Mouse (Mus musculus) mesoderm, embryonic 11.5 days (tissue): ENCODE results near the gene Boc.

Experiments used
- DNase-seq: peaks from one replicate; pipeline ENCODE4 v3.0.0-alpha.2; 2012; ENCODE audit warnings: low read depth, low spot score

Boc gene

DNA sequence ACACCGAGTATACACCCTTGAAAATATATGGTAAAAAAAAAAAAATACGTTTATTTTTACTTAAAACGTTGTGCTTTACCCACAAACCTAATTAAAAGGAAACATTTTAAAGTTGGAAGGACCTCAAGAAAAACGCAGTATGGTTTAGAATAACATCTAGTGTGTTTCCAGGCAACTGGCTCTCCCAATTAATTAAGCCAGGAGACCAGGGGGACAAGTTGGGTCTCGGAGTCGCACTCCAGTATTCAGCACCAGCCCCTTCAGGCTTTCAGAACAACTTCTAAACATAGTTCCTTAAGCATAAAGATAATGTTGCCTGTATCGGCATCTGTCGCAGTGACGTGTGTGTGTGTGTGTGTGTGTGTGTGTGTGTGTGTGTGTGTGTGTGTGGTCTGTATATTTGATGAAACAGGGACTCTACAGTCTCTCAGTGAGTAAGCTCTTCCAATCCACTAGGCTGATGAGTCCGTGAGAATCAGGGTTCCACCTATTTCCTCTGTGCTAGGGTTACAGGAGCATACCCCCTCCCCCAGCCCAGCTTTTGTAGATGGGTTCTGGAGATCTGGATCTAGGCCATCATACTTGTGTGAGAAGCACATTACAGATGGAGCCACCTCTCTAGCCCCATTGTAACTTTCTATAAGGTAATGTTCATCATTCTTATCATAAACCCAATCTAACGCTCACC lies 31.3 kb downstream of the Boc start:
- no peak for DNase-seq

DNA sequence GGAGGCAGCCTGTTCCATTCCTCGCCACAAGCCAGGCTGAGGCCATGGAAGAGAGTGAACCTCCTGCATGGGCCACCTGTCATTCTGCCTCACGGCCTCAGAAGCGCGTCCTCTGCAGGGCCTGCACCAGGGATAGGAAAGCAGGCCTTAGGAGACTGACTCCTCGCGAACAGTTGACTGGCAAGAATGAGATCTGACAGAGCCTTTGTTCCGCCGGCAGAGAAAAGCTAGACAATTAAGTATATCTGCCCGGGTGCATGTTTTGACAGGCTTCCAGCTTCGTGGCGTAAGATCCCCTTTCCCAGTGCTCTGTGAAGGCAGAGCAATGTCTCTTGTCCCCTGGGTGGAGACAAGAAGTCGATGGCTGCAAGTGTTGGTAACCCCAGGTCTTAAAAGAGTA lies 32.0 kb downstream of the Boc start:
- no peak for DNase-seq

DNA sequence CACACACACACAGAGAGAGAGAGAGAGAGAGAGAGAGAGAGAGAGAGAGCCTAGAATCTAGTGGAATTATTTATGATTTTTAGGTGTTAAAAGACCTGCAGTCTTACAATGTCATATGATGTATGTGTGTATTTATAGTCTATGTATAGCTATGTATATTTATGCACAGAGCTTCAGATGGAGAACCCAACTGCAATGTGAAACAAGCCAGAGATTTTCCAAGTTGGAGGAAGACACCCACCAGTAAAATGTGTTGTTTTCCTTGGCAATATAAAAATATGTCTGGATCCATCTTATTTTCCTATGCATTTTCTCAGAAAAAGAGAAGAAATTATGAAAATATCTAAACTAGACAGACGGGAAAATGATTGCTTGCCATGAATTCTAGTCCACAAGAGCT lies 32.7 kb downstream of the Boc start:
- DNase-seq: no peak

DNA sequence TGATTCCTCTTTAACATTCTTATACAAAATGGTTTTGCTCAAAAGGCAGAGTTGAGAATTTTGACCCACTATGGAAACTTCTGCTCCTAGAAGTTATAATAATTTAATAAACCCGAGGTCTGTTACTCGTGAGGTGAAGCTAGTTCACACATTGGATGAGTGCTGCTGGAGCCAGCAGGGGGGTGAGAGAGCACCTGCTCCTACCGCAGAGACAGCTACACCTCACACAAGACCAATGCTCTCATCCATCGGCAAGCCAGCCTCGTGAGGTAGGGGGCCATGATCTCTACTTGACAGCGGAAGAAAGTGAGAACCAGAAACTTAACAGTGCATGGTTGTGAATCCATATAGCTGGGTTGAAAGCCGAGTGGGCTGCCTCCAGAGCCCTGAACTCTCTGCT lies 35.1 kb downstream of the Boc start:
- DNase-seq: no peak

DNA sequence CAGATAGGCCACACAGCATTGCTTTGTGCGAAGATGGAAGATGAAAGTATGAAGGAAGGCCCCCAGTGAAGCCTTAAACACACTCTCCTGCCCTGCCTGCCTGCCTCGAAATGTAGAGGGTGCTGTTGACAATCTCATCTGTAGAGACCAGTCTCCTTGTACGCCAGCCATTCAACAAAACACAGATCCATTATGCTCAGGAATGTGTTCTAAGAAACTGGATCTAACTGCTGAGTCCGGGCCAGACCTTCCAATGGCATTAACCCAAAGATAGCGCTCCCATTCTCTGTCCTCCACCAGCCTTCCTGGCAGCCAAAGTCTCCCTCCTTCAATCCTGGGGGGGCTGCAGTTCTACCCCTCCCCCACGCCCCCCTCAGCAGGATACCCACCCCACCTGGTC lies 42.2 kb downstream of the Boc start:
- DNase-seq: no peak

DNA sequence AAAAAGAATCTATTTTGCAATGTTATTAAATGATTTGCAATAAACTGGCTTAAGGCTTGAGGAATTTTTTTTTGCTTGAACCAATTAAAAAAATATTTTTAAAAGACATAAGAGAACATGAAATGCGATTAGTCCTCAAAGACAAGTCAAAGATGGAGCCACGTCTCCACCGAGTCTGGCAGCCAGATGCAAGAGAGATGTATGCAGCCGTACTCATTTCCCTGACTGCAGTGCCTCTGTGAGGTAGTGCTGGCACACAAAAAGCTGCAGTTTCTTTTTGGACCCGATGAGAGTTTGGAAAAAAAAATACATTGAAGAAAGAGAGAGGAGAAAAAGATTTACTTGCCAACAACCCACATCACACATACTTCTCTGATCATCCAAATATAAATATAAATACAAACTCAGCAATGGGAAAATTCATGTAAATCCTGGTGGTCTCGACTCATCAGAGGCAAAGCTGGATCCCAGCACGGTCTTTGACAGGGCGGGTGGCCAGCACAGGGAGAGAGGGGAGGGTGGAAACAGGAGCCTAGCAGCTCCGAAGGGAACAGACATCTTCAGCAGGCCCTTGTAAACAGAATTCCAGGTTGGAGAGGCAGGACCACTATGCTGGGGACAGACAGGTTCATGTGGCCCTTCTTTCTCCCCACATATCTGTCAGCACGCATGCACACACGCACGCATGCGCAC lies 48.0 kb downstream of the Boc start:
- no peak for DNase-seq

DNA sequence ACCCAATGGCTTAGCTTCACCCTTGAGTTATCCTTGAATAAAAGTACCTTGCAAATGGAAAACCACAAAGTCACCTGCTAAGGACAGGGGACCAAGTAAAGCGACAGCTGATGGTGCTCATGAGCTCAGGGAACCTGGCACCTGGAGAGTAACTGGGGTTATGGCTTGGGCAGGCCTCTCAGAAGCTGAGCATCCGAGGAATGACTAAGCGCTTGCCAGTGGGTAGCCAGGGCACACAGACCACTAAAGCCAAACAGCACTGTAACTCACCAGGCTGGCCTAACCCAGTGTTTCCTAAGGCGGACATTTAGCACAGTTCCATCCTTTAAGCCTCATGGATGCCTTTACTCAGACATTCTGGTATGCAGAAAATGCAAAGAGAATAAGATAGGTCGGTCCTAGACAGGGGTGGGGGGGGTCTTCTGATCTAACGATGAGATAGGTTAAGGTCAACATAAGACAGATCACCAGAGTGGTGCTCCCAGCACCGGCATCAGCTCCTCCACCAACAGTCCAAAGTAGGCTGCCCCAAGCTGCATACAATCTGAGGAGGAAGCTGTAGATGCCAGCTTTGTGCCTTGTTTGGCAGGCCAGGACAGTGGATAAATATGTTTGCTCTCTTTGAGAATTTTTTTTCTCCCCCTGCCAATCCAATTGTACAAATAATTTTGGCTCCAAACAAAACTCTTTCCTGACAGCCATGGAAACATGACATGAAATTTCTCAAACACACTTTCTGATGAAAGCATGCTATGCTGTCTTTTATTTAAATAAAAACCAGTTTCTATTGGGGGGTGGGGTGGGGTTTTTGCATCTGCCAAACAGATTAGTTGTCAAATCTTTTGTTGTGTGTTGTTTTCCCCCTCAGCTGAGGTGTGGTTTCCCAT lies 49.0 kb downstream of the Boc start:
- DNase-seq: no peak

DNA sequence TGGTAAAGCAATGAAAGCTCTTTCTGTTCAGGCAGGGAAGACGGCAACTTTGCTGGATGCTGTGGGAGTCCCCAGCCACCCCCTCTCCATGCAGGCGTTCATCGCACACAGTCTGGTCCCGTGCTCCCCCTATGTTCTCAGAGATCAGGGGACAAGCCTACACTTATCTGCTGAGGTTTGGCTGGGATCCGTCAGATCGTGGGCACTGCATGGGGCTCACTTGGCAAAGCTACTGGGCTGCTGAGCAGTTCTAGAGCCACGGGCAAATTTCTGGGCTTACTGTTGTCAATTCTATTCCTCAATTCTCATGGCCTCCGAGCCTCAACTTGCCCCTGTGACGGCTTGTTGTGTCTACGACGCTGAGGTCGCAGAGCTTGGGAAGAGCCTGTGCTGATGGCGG lies 49.9 kb downstream of the Boc start:
- DNase-seq: no peak

DNA sequence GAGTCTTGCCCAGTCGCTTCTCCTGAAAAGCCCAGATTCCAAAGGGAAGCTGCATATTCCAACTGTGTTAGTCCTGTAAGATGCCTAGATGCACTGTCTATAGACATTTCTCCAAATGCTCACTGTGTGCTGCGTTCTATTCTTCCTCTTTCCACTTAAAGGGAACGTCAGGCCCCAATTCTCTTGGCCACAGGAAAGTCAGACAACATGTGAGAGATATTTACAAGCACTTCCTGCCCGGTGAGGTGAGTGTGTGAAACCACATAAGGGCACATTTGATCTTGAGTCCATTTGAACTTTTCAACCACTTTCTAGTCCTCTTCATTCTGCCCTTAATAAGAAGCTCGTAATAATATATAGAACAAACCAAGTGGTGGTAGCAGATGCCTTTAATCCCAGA lies 50.7 kb downstream of the Boc start:
- no peak for DNase-seq

DNA sequence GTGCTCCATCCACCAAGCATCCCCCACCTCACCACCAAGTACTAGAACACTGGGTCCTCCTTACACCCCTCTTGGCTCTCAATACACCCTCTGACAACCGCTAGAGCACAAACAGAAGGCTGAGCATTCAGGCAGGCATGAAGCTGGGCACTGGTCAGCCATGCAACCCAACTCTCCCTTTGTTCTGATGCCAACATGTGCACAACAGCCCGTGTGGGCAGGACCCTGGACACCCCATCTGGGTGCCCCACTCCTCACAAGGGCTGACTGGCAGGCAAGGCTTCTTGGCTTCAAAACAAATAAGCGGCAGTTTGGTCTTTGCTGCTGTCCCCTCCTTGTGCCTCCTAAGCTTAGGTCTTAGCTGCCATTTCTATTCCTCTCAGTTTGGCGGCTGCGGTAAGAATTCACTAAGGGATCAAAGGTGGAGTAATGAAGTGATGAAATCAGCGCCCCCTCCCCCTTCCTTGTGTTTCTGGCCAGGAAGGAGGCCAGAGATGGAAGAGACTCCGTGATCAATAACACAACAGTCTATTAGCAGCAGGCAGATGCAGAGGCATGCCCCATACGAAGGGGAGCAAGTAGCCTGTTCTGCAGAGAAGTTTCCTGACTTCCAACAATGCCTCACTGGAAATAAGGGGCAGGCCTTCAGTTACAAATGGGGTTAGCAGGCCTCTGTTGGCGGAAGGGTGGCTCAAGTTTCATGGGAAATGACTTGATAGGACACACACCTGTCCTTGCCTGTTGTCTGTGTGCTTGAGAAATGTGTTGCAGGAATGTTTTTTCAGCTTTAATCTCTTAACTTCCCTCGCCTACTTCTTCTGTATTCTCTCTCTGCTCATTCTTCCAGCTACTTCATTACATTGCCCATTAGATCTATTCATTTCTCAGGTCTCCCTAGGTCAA lies 51.4 kb downstream of the Boc start:
- DNase-seq: no peak

DNA sequence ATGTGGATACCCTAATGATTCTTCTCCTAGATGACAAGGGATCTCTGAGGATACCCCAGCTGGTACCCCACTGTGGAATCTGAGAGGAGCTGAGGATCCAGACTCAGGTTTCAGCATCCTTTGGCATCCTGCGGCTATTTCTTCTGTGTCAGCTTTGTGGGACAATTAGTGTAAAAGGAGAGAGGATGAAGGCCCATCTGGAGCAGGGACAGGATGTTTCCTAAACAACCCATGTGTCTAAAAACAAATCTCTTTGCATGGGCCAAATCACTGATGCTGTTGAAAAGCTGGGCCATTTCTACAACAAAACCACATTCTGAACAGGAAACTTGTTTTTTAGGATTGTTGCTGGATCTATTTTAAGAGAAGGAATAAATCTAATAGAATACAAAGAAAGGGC lies 53.5 kb downstream of the Boc start:
- no peak for DNase-seq

DNA sequence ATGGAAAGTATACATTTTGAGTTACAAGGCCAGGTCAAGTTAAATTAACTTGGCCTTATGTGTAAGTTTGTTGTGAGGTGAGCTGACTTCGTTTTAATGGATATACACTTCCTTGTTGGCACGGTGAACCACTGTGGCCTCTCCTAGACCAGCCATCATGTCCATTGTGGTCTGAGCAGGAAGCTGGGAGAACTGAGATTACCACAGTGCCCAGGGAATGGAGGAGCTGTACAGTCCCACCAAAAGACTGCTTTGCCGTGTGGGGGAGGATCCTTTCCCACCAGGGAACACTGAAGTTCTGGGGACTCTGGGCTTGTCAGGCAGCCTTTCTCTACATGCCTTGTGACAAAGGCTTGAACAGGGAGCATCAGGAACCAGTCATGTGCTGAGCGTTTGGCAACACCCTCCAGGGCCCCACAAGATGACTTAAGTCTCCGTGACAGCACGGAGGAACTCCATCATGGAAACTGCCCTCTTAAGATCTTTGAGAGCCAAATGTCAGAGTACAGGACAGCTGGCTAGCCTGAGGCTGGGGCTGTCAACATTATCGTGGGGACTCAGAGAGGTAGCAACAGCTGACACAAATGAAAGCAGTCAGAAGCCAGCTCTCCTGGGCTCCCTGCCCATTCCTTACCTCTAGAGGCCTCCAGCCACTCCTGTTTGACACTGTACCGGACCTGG lies 55.7 kb downstream of the Boc start:
- no peak for DNase-seq

DNA sequence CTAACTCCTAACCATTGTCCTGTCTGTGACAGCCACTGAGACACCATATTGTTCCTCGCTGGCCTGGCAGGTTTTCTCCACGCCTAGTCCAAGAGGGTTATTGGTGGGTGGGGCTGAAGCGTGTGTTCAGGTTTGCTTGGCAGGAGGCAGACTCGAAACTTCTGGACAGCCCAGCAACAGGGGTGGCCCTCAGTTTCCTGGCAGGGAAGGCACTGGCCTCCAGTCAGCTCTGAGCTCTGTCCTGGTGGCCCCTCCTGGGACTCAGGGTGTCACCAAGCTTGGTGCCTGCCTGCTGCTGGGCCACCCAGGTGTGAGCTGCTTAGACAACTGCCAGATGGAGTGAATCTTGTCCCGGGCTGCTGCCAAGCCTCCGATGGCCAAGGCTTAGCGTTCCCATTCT lies 56.4 kb downstream of the Boc start:
- DNase-seq: no peak

DNA sequence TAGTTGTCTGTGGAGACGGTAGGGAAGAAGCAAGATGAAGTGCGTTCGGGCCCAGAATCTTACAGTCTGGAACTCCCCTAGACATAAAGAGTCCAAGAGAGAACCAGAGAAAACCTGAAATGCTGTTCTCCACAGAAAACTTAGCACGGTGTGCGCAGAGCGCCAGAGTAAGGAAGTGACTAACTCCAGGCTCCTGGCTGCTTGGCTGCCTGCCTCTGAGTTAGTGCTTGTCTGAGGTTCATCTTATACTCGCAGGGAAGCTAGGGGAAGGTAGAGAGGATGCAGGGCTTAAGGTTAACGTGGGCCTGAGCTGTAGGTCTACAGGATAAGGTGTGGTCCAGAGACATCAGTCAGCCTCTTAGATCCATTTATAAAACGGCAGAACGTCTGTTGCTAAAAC lies 56.9 kb downstream of the Boc start:
- no peak for DNase-seq

DNA sequence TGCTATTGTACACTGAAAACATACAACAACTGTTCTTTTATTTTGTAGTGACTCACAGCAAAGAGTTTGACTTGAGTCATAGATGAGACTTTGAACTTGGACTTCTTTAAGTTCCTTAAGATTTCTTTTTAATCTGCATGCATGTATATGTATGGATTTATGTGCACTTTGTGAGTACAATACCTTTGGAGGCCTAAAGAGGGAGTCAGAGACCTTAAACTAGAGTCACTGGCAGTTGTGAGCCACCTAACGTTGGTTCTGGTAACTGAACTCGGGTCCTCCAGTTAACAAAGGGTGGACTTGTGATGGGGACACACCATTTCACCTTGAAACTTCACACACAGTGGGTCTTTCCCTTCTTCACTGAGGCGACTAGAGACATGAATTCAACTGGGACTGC lies 60.2 kb downstream of the Boc start:
- no peak for DNase-seq

DNA sequence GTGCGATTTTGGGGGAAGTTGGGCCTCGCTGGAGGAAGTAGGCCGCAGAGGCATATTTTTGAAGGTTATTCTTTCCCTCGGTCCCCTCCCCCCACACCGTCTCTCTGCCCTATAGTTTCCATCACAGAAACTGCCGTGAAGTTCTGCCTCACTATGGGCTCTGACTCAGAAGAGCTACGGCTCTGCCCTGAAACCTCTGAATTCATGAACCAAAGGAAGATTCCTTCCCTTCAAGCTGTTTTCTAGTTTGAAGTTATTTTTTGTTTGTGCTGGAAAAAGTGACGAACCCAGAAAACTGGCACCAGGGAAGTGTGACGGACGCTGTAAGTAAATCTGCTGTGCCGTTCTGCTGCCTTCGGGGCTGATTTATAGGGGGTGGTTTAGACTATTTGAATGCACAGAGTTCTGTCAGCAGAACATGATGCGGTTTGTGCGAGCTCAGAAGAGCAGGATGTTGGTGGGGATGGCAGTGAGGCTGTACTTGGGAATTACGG lies 61.7 kb downstream of the Boc start:
- DNase-seq: no peak

DNA sequence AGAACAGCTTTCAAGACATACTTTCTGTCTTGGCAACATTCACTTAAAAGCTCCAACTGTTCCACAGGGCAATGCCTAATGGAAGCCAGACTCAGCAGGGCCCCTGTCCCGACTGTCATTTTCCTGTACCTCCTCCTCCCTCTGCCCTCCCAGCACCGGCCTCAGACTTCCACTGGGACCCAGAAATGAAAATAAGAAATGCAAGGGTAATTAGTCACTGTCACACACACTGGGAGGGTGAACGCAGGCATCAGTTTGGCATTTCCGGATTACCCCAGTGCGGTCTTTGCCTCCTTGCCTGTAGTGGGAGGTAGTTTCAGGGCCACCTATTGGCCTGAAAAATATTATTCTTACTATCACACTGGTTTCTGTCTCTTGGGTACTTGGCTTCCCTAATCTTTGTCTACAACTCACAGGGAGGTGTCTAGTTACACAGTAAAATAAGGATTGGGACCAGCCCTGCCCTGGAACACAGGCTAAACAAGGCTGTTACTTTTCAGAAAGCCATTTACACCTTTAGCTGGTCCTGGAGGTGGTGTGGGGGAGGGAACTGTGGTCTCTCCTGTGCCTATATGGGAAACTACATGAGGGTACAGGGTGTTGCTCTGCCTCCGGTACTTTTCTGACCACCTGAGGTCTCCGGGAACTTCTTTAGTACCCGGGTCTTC lies 64.1 kb downstream of the Boc start:
- peak; percentile 79 for DNase-seq

DNA sequence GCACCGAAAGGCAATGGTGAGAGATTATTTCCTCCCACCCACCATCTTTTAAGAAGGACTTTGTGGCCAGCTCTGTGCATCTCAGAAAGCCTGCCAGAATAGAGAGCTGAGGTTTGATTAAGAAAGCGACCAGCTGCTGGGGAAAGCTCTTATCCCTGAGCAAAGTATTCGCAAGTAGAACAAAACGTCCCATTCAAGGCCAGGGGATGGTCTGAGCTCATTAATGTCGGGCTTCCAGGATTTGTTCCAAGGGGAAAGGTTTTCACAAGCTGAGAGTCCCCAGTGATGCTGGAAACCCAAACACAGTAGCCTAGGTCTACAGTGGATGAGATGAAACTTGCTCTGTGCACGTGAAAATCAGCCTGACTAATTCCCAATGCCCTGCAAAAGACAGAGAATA lies 64.8 kb downstream of the Boc start:
- no peak for DNase-seq

DNA sequence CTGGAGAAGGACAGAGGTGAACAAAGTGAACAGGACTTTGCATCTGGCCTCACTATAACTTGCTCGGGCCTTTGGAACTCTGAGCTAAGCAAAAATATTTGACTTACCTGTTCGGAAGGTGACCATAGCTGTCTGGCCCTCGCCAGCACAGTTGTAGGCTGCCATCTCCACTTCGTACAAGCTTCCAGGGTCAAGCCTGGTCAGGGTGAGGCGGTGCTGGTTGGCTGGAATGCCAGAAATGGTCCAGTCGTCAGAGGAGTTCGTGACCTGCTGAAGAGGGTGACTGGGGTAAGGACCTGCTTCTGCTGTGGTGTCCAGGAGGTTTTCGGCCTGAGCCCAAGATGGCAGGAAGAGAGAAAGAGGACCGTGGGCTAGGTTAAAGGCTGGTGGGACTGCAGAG lies 66.0 kb downstream of the Boc start:
- no peak for DNase-seq

DNA sequence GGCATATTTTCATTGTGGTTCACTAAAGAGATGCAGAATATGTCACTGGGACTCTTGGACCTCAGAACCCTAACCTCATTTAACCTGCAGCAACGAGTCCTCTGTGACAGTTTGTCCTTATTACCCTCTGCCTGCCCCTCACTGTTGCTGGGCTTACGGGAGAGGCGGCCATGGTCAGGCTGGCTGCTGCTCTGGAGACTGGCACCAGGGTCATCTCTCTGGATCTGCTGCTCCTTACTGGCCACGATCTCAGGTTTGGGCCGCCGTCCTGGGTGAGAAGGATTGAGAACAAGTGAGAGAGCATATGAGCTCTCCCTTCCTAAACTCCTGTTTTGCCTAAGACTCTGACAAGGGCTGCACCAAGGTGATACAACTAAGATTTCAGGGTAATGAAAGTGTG lies 66.5 kb downstream of the Boc start:
- DNase-seq: no peak
